Mouse (Mus musculus) cerebellum, adult (tissue): Measurements from ENCODE around the gene Ect2l.
A peak's percentile ranks its signal among the peaks of the same experiment; 100 is the strongest.

Experiments
- ATAC-seq: cut with Nextera tagmentation; 2 replicates; pipeline ENCODE4 v1.9.2; 2017; ENCODE audit warnings: mild to moderate bottlenecking, moderate library complexity, mixed read lengths; ENCODE audit not compliant: insufficient number of reproducible peaks, low FRiP score, low TSS enrichment

Gene Ect2l

DNA sequence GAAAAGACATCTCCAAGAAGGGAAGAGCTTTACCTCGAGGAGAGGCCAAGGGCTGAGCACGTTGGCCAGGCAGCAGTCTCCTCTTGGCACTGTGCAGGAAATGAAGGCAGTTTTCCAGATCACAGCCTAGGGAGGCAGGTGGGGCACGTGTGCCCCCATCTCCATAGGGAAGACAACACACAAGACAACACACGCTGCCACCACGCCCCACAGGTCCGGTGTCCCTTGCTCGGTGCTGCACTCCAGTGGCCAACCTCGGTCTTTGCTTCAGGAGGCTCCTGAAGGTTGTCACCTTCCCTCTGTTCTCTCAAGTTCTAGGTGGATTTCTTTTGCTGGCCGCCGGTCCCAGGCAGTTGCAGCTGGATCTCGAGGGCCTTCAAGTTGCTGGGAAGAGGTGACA is at the start of gene Ect2l:
Ect2l (minus strand) TSS at position 165 of the 400 bp plus-strand sequence.
- peak; percentile 82 for ATAC-seq

DNA sequence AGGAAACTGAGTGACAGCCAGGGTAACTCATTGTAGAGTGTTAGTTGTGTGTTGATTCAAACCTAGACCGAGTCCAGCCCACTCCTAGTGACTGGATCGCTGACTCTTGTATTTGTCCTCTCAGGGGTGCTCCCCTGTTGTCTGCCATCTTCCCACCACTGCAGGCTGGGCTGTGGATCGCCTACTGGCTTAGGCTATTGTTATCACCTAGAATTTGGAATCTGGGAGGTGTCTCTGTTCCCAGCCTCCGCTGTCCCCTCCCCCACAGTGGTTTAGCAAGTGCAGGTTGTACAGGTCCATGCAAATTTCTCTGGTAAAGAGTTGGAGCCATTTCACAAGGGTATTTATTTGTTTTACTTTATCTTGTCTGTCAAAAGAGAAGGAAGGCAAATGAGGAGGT is 40.7 kb upstream of the Ect2l start:
- ATAC-seq, result no peak

DNA sequence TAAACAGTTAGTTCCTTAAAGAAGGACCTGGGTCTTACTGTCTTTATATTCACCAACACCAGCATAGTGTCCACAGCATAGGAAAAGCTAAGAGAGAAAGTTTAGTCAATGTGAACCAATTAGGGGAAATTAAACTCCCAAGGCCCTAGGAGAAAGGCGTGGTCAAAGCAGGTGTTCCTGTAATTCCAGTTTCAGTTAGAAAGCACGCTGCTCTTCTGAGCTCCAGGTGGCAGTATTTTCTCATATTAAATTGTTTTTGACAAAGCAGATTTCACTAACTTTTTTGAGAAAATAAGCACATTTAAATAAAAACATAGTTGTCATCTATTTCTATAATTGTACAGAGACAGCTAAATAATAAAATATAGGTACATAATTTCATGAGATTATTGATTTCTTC is 32.9 kb upstream of the Ect2l start:
- no peak for ATAC-seq

DNA sequence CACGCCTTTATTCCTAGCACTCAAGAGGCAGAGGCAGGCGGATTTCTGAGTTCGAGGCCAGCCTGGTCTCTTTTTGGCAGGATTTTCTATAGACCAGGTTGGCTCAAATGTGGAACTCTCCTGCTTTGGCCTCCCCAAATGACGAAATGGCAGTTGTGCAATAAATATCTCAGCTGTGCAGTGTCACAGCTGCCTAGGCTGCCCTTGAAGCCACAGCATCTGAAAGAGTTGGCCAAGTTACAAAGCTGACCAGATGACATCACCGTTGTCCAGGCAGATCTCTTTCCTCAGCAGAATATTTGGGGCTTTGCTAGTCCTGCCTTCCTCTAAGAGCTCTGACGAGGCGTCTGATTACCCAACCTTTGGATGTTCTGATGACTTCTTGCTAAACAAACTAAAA is 26.5 kb upstream of the Ect2l start:
- ATAC-seq, result no peak

DNA sequence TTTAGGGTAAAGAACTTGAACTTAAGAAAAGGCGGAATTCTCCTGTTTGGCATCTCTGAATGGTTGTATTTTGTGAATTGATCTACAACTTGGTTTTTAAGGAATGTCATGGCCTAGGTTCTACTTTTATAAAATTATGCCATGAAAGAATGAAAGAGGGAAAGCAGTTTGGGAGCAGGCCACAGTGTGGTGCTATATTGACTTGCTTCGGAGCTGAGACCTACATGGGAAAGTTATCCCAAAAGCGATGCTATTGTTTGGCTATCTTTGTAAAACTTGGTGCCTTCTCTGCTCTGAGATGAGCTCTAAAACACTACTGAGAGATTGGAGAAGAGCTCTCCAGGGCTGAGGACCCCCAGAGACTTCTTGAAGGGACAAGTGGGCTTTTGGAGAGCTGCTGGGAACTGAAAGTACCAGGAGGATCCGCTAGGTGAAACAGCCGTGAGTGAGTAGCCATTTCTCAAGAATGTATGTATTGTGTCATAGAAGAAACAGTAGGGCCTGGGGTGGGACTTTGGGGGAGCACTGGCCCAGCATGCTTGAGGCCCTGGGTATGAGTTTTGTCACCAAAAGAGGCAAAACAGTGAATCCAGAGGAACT is 25.7 kb upstream of the Ect2l start:
- no peak for ATAC-seq

DNA sequence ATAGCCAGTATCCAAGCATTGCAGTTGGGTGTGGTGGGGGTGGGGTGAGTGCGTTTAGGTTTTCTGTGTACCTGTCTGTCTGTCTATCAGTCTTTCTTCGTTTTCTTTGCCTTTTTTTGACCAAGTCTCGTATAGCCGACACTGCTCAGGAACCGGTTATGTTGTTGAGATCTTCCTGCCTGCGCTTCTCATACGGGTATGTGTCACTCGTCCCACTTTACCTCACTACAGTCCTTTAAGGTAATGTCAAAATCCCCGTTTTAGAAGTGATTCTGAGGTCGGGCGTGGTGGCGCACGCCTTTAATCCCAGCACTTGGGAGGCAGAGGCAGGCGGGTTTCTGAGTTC is 24.7 kb upstream of the Ect2l start:
- ATAC-seq, result peak; percentile 75; the same call in 1 of the 2 replicates

DNA sequence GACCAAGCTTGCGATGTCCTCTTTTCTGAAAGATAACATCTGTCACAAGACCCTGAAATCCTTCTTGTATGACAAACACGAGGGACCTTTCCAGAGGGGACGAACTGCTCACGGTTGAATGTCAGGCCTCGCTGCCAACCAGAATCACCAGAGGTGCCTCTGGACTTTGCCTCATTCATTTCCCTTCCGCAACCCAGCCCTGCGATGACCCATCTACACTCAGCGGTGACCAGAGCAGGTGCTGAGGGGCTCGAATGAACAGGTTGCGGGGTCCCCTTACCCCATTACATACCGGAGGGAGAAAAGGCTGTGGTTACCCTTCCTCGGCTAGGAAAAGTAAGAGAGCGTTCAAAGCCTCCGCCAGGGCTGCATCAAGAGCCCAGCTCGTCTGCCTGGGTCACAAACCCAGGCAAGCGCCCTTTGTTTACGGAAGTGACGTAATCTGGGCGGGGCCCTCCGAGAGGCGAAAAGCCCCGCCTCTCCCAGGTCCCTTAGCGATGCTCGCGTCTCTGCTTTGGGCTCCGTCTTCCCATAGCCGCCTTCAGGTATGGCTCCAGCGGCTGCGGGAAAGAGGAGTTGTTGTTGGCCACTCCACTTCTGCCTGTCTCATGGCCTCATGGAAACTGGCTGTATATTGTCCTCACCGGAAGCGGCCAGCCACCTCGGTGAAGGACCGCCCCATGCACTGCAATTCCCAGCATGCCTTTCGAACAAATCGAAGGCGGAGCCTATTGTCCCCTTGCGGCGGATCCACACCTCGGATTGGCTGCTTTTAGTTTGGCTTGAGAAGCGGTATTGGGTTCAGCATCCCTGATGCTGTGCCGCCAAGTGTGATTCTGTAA is 24.1 kb upstream of the Ect2l start, which contains the start of gene Ccdc28a:
Ccdc28a (minus strand) TSS at position 439 of the 842 bp plus-strand sequence.
- ATAC-seq, result peak; percentile 95

DNA sequence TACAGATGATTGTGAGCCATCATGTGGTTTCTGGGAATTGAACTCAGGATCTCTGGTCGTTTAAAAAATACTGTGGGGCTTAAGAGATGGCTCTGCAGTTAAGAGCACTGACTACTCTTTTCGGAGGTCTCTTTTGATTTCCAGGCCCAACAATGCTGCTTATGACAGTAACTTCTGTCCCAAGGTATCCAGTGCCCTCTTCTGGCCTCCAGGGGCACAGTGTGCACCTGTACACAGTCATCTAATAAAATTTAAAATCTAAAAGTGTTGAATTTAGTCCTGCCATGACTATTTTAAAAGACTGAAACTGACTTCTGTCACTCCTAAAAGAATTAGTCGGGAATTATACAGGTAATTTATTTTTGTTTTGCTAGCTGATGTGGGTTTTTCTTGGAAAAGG is 23.2 kb upstream of the Ect2l start:
- ATAC-seq, result no peak

DNA sequence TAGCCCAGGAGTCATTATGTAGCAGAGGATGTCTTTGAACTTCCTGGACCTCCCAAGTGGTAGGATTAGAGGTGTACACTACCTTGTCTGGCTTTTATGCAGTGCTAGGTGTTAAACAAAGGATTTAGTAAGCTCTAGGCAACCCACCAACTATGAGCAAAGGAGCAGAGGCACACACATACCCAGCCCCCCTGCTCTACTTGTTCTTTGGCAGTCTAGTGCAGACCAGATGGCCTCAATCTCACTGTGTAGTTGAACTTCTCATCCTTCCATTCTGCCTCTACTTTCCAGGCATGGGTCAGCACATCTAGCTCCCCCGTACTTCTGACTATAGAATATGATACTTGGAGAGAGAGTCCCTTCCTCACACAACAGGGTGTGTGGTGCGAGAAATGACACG is 13.7 kb upstream of the Ect2l start:
- no peak for ATAC-seq

DNA sequence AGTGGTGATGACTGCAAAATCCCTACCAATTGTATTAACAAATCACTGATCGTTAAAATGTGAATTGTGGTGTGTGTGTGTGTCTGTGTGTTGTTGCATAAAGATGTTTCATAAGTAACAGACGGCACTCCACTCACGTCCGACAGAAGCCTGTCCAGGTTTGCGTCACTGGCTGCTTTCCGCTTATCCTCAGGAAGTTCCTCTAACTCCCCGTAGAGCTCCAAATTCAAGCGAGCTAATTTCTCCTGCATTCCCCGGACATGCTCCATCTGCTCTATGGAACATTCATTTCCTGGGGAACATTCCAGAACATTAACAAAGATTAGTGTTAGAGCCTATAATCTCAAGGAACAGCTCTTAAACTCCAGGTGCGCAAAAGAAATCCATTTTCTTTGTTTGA is 8.7 kb upstream of the Ect2l start:
- peak; percentile 76 for ATAC-seq

DNA sequence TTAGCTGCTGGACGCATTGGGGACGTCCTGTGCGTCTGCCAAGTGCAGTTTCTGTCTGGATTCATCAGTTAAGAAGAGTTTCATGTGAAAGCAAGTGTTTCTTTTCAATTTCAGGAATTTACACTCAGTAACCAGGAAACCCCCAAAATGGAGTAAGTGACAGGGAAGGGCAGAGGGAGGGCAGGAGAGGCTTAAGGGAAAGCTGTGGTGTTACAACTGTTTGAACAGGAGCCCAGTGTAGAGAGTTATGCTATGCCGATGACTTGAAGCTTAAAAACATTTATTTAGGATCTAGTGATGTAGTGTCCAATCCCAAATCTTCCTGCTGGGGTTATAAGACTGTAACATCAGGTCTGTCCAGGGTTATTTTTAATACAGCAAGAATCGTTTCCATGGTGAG is 3.4 kb upstream of the Ect2l start:
- ATAC-seq, result no peak

DNA sequence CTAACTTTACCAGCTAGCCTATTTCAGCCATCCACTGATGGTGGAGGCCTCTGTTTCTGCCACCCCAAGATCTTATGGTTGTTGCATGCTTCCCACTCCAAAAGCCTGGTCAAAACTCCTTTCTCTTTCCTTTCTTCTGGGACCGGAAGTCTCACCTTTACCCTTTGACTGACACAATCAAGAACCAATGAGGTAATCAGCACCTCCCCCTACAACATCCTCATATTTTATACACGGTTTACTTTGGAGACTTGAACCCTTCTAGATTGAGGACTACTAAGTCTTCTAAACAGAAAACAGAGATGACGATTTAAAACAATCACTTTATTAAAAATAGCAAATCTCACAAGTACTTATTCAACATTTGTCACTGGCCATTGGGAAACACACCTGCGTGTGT is 2.7 kb upstream of the Ect2l start:
- ATAC-seq, result no peak

DNA sequence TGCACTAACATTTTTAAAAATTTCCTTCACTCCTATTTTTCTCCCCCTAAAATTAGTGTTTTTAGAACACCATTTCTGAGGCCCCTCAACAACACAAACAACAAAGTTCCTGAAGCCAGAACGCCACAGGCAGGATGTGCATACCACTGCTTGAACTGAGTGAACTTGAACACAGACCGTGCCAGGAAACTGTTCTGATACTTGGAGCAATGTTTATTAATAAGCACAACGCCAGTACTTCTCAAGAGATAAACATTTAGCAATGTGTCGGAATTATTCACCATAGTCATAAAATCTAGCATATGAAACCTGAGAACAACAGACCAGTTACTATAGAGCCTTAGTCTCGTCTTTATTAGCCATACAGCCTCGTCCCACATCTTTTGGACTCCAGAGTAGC is 571 bp downstream of the Ect2l start:
- no peak for ATAC-seq

DNA sequence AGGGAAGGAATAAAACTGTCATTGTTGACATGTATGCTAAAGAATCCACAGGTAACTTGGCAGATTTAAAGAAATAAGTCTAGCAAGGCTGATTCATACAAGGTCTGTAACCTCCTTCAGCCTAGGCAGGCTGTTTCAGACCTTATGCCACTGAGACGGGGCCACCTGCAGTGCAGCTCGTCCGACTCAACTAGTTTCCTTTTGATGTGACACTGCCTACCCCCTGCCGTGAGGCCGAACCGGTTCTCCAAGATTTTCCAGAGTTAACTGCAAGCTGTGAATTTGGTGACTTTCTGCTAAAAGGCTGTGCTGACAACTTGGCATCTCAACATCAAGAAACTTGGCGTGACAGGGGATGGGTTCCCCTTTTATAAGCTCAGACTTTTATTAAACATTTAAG is 6.6 kb downstream of the Ect2l start:
- ATAC-seq, result no peak

DNA sequence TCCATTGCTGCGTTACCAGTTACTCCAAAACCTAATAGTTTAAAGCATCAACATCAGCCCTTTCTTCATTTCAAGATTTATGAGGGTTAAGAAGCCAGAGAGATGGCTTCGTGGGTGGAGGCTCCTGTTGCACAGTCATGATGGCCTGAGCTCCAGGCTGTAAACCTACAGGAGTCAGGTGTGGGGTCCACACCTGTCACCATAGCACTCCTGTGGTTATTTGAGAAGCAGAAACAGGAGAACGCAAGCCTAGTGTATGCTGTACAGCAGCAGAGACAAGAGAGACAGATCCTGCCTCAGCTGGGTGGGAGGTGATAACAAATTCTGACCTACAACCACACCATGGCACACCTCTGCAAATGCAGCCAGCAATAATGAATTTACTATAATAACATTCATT is 8.3 kb downstream of the Ect2l start:
- ATAC-seq, result no peak

DNA sequence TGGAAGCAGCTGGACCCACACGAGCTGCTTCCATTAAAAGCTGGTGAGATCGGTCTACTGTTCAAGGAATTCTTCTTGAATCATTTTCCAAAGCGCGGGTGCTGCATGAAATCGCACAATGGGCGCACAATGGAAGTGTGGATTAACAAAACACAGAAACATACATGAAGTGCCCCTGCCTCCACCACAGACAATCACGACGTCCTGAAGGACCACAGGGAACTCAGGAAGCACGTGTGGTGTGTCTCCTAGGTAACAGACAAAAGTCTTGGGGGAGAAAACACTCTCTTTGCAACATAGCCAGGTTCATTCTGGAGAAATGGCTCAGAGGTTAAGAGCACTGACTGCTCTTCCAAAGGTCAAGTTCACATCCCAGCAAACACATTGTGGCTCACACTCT is 10.0 kb downstream of the Ect2l start:
- ATAC-seq, result no peak

DNA sequence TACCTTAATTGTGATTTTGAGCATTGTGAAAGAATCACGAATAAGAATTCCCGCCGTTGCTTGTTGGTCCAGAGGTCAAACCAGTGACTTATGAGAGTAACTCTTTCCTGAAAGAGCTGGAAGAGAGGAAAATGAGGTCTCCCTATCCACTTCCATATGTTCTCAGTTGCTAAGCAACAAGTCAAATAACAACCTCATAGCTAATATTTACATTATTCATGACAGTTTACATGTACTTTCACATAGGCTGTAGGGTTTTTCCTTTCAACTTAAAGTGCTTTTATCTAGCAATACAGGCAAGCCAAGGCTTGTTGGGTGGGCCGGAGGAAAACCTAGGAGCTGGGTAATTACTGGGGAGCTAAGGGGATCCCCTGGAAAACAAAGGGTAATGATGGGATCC is 10.8 kb downstream of the Ect2l start:
- ATAC-seq, result no peak

DNA sequence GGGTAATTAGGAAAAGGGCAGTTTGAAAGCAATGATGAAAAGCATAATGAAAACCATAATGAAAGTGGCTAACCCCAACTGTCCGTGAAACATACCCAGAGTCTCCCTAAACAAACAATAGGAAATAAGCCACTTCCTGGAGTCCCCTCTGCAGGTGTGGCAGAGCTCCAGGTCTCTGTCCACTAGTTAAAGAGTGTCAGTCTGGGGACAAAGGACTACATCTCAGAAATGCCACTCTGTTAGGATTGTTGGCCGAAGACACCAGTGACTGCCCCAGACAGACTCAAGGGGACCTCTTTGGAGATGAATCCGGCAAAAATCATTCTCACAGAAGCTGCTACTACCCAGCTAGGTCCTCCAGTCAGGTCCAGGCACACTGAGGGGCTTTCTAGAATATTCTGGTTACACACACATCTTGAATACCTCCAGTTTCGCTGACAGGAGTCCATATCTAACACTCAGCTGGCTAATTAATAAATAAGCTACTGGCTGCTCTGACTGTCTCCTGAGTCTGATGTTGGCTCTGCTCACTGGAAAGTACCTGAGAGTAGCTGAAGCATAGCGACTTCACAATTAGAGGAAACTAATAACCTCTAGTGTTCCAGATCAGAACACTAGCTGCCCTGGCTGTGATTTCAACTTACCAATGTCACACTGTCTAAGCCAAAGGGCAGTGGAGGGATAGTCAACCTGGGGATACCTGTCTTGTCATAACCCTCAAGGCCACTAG is 12.2 kb downstream of the Ect2l start:
- ATAC-seq, result no peak

DNA sequence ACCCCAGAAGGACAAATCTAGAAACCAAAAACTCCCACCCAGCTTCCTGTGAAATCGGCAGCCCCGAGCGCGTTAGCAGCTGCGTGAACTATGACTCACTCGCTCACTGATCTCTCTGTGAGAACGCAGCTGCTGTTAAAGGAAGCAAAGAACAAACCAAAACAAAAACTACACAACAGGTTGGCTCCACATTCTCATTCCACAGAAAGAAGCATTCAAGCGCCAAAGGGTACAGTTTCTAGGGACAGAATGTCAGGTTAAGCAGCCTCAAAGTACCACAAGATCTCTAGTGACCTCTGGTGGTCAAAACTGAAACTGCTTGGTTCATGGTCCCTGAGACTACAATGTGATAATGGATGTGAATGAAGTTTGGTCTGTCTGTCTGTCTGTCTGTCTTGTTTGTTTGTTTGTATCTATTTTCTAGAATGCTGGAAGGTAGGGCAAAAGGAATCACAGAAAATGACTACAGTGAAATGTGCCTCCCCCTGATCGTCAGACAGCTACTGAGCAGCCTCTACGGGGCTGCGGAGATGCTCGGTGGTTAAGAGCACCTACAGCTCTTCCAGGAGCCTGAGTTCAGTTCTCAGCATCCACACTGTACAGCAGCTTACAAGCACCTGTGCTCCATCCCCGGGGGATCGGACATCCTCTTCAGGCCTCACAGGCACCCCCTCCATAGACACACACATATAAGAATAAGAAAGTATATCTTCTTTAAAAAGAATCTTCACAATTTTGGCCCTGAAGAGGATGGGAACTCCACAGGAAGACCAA is 13.3 kb downstream of the Ect2l start:
- ATAC-seq, result peak; percentile 81

DNA sequence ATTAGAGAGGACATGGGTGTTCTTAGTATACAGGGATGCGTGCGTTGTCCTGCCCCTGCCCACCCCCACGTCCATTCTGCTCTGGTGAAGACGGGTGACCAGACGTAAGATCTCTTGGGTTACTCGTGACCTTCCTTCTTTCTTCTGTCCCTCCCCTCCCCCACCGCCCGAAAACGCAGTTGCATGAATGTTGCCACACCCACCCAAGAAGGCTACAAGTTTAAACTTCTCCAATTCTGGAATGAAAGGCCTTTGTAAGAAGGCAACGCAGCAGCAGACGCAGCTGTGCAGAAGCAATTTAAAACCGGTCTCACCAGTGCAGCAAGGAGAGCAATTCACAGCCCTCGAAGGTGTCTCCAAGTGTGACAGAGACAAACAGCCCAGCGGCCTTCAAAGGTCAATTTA is 16.0 kb downstream of the Ect2l start:
- no peak for ATAC-seq

DNA sequence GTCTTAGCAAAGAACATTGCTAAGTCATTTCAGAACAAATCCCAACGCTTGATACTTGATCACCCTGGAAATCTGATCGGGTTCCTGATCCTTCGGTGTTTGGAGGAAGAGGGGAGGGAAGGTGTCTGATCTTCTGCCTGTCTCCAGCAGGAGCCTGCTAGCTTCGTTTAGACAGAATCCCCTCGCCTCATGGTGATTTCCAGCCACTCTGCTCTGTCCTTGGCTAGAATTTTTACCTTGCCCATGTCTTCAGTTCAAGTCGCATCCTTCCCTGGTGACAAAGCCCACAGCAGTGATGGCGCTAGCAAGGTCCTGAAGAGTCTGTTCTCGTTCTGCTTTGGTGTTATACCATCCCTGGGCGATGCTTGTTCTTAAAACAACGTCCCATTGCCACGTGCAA is 16.5 kb downstream of the Ect2l start:
- ATAC-seq, result no peak
